Mouse (Mus musculus) right cerebral cortex, postnatal 14 days (tissue): Measurements from ENCODE around the gene Tm9sf1.

Experiments
- DNase-seq: peaks from one replicate; pipeline ENCODE4 v3.0.0; 2022

Tm9sf1 gene

GRCm38 (mm10) chr14:55634874-55635522, 8.6 kb downstream of the Tm9sf1 start:
- DNase-seq, result no peak

GRCm38 (mm10) chr14:55629312-55629711, 14.3 kb downstream of the Tm9sf1 start:
- peak; percentile 45 for DNase-seq

- DNase-seq, result no peak
Measured at GRCm38 (mm10) chr14:55628077-55628827, 15.4 kb downstream of the Tm9sf1 start.

- DNase-seq, result no peak
Measured at GRCm38 (mm10) chr14:55618486-55619195, 25.0 kb downstream of the Tm9sf1 start.

- no peak for DNase-seq
Measured at GRCm38 (mm10) chr14:55617822-55618221, 25.8 kb downstream of the Tm9sf1 start, which contains the start of gene Rec8. TSS of gene Rec8 (plus strand) at chr14:55618037.

GRCm38 (mm10) chr14:55616844-55617243, 26.8 kb downstream of the Tm9sf1 start:
- DNase-seq, result no peak

GRCm38 (mm10) chr14:55615876-55616275, 27.7 kb downstream of the Tm9sf1 start:
- no peak for DNase-seq

GRCm38 (mm10) chr14:55614565-55615178, 28.9 kb downstream of the Tm9sf1 start:
- DNase-seq, result no peak

GRCm38 (mm10) chr14:55613346-55613745, 30.3 kb downstream of the Tm9sf1 start:
- DNase-seq, result no peak

GRCm38 (mm10) chr14:55608339-55608738, 35.3 kb downstream of the Tm9sf1 start:
- no peak for DNase-seq

- no peak for DNase-seq
Measured at GRCm38 (mm10) chr14:55605743-55606459, 37.7 kb downstream of the Tm9sf1 start.

GRCm38 (mm10) chr14:55604823-55605222, 38.8 kb downstream of the Tm9sf1 start:
- DNase-seq, result no peak

- DNase-seq, result peak; percentile 84
Measured at GRCm38 (mm10) chr14:55603633-55604576, 39.7 kb downstream of the Tm9sf1 start.

- no peak for DNase-seq
Measured at GRCm38 (mm10) chr14:55603271-55603632, 40.4 kb downstream of the Tm9sf1 start, which contains the start of gene Irf9. TSS of gene Irf9 (plus strand) at chr14:55603571.

- no peak for DNase-seq
Measured at GRCm38 (mm10) chr14:55598521-55599390, 44.9 kb downstream of the Tm9sf1 start.

- peak; percentile 48 for DNase-seq
Measured at GRCm38 (mm10) chr14:55596036-55596690, 47.4 kb downstream of the Tm9sf1 start.

GRCm38 (mm10) chr14:55592226-55592625, 51.4 kb downstream of the Tm9sf1 start:
- DNase-seq, result no peak

GRCm38 (mm10) chr14:55591331-55591891, 52.2 kb downstream of the Tm9sf1 start, which contains the start of gene Rnf31:
TSS of gene Rnf31 (plus strand) at chr14:55591708.
- peak; percentile 90 for DNase-seq

- peak; percentile 87 for DNase-seq
Measured at GRCm38 (mm10) chr14:55590748-55591330, 52.8 kb downstream of the Tm9sf1 start, which contains the start of gene Psme2. TSS of gene Psme2 (minus strand) at chr14:55591113.
